Mouse (Mus musculus) megakaryocyte, embryonic 14.5 days (primary cell): ENCODE results near the gene Dapk3.

Experiments used
- FLI1 ChIP-seq: IDR thresholded peaks from 2 replicates; pipeline ENCODE4 v1.6.1; 2012; ENCODE audit warnings: low read length, inconsistent platforms, mixed read lengths
- GATA1 ChIP-seq: IDR thresholded peaks from 3 replicates; pipeline ENCODE4 v1.6.1; 2012; ENCODE audit warnings: mixed read lengths, low read length, inconsistent platforms, borderline replicate concordance

DNA sequence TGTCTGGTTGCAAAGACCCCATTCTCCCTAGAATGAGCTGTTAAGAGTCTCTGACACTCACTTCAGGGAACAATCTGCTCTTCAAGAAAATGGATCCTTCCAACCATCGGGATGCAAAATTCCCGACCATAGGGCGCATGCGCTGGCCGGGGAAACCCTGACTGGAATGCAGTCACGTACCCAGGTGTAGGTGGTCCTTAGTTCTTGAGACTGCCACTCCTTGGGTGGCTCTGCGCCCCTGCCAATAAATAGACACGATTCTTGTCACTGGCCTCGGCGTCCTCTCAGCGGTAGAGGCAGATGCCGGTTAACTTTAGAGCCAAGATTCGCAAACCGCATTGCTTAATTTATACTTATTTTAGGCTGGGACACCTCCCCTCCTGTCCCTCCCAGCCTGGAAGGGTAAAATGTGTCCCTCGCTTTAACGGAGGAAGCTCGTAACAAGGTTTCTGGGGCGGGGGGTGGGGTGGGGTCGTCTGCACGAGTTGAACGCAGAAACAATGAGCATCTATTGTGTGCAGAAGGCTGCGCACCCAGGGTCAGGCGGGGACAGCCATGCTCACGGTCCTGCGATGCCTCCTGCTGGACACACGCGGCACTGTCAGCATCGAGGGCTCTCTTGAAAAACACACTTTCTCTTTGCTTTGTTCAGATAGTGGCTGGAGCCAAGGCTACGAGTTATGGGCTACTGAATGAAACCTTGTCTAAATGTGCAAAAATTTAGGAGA is 8.0 kb upstream of the Dapk3 start:
- no peak for TF ChIP-seq GATA1
- no peak for TF ChIP-seq FLI1
